Mouse (Mus musculus) urinary bladder, postnatal 36 days (tissue): ENCODE measurements around the gene Man1a2.

Experiments used
- DNase-seq, 2 experiments: peaks; one replicate each; pipeline ENCODE4 v3.0.0; 2022; ENCODE audit warnings: low spot score in 2 of 2, mixed read lengths in 1 of 2

The Man1a2 gene

GRCm38 (mm10) chr3:100685763-100686370, 564 bp upstream of the Man1a2 start:
- peak; percentile 64 to 67 for DNase-seq

GRCm38 (mm10) chr3:100684234-100684975, 898 bp downstream of the Man1a2 start:
- no peak for DNase-seq

DNA sequence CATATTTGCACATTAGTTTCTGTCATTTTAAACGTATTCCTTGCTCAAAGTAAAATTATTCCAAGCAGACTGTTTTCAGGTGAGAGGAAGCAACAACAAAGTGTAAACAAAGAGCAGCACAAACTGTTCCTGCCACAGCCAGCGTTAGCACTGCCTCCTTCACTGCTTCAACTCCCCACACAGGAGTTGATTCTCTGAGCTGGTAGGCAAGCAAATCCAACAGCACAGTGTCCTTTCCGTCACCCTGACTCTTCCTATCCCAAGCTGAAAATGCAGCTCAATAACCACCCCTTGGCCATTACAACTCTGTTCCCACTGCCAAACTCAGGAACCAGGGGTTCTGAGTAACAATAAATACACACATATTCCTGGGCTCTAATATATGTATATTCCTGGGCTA, 2.5 kb downstream of the Man1a2 start:
- DNase-seq = no peak

GRCm38 (mm10) chr3:100682281-100682680, 3.0 kb downstream of the Man1a2 start:
- no peak for DNase-seq

GRCm38 (mm10) chr3:100681448-100682092, 3.7 kb downstream of the Man1a2 start:
- no peak for DNase-seq

GRCm38 (mm10) chr3:100680226-100680625, 5.1 kb downstream of the Man1a2 start:
- no peak for DNase-seq

- DNase-seq = no peak
Measured at GRCm38 (mm10) chr3:100678951-100679570, 6.2 kb downstream of the Man1a2 start.

GRCm38 (mm10) chr3:100675146-100675545, 10.2 kb downstream of the Man1a2 start:
- no peak for DNase-seq

GRCm38 (mm10) chr3:100670412-100670811, 14.9 kb downstream of the Man1a2 start:
- no peak for DNase-seq

- no peak for DNase-seq
Measured at GRCm38 (mm10) chr3:100653291-100653690, 32.0 kb downstream of the Man1a2 start.

DNA sequence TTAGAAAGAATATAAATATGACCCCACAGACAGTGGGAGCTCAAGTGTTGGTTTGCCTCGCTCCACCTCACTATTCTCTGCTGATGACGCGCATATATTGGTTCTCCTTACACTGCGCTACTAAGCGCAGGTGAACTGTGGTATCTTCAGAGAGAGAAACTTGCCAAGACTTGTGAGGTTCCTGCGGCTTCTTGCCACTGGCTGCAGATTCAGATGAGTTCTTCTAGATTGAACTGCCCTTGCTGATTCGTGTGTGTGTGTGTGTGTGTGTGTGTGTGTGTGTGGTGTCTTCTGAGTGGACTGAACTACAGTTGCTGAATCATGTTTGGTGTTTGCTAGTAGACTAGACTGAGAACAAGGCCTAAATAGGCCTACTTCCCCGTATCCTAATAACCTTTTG, 43.7 kb downstream of the Man1a2 start:
- peak; percentile 53 to 59 for DNase-seq

DNA sequence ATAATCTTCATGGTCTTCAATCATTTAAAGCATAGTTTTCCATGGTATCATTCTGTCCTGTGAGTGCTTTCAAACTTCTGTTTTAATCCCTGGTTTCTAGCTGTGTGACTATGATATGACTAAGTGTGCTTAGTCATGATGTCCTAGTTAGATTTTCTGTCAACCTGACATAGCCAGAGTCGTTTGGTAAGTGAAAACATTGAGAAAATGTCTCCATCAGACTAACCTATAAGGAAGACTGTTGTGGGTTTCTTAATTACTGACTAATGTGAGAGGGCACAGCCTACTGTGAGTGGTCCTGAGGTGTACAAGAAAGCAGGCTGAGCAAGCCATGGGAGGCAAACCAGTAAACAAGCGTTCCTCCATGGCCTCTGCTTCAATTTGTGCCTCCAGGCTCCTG, 49.0 kb downstream of the Man1a2 start:
- no peak for DNase-seq

DNA sequence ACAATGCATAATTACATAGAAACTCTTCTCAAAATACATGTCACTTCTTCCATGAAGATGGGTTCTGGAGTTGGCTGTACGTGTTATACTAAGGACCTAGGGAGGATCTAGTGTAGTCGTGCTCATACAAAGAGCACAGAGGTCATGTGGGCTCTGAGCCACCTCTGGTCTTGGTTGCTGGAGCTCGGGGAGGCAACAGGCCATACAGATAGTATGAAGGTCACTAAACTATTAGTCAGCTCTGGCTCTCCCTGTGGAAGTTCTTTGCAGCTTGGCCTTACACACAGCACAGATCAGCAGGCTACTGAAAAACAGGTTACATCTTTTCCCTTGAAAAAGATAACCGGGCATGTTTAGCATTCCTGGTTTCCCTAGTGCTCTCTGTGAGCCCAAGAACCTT, 50.5 kb downstream of the Man1a2 start:
- no peak for DNase-seq

DNA sequence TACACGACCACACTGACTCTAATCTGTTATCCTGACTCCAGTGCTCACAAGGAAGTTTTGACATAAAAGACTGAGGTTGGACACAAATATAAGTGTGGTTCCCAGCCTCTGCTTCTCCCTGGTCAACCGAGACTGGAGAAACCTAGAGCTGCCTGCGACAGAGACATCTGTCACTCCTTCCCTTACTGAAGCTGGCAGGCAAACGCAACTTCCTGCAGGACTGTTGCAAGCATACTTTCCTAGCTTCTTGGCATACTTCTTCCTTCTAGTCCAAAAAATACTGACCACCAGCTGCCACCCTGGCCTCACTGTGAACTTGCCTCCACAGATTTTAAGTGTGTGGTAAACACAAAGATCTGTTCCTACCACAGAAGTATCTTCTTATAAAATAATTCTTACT, 66.8 kb downstream of the Man1a2 start:
- DNase-seq = no peak

DNA sequence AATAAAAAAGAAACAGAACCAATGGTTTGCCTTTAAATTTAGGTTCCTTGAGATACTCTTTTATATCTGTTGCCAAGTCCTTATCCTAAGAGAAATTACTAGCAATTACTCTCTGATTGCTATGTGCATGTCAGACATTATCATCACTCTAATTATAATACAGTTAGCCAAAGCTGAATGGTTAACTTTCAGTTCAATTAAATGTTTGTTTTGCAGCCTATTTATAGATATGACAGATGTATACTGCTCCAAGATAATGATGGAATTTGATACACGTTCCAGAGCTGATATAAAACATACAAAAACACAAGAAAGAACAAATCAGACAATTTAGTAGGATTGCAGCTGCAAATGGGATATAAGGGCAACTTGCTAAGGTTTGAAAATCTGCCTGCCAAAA, 74.4 kb downstream of the Man1a2 start:
- DNase-seq = no peak

DNA sequence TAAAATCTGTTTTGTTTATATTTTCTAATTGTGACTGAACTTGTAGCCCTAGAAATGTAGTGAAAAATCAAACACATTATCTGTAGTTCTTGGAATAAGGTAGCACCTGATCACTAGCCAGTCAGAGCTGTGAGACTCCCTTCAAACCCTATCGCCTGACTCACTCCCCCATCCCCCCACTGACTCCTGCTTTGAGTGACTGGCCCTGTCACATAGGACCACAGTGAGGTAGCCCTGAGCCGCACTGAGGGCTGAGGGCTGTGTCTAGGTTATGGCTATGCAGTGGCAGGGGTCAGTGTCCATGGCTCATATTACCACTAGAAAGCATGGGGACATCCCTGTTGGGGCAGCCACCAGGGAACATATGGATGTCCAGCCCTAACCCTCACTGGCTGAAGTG, 80.8 kb downstream of the Man1a2 start:
- no peak for DNase-seq

- DNase-seq = no peak
Measured at GRCm38 (mm10) chr3:100599265-100599820, 86.0 kb downstream of the Man1a2 start.

GRCm38 (mm10) chr3:100591053-100591452, 94.2 kb downstream of the Man1a2 start:
- DNase-seq = no peak

DNA sequence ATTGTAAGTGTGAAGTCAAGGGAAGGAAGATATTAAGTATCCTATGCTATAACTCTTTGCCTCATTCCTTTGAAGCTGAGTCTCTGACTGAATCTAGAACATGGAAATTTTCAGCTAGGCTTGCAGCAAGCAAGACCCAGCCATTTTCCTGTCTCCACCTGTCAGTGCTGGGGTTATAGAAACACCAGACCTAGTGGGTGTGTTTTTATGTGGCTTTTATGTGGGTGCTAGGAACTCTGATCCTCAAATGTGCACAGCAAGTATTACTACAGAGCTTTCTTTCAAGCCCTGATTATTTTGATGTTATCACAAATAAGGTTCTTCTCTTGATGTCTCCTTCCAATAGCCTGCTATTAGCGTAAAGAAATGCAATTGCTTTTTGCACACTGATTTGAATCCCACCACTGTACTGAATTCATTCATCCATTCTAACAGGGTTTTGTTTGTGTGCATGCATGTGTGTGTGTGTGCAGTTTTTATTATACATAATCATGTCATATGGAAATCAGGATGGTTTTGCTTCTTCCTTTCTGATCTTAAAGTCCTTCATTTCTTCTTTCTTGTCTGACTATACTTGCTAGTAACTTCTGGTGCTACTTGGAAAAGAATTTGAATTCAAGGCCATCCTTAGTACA, 102.5 kb downstream of the Man1a2 start:
- no peak for DNase-seq

- DNase-seq = no peak
Measured at GRCm38 (mm10) chr3:100572571-100573183, 112.6 kb downstream of the Man1a2 start.
